Mouse (Mus musculus) fibroblast of lung, adult 2 months (primary cell): ENCODE data around the gene Barx2.
A peak's percentile ranks its signal among the peaks of the same experiment; 100 is the strongest.
"Not testable (repeated sequence)": the region's sequence is repeated elsewhere in the genome, so short reads cannot be mapped to it uniquely, and the experiment has no call there.

Experiments
- DNase-seq: peaks from one replicate; pipeline ENCODE4 v3.0.0-alpha.2; 2011; ENCODE audit warnings: low read depth

Gene Barx2

DNA sequence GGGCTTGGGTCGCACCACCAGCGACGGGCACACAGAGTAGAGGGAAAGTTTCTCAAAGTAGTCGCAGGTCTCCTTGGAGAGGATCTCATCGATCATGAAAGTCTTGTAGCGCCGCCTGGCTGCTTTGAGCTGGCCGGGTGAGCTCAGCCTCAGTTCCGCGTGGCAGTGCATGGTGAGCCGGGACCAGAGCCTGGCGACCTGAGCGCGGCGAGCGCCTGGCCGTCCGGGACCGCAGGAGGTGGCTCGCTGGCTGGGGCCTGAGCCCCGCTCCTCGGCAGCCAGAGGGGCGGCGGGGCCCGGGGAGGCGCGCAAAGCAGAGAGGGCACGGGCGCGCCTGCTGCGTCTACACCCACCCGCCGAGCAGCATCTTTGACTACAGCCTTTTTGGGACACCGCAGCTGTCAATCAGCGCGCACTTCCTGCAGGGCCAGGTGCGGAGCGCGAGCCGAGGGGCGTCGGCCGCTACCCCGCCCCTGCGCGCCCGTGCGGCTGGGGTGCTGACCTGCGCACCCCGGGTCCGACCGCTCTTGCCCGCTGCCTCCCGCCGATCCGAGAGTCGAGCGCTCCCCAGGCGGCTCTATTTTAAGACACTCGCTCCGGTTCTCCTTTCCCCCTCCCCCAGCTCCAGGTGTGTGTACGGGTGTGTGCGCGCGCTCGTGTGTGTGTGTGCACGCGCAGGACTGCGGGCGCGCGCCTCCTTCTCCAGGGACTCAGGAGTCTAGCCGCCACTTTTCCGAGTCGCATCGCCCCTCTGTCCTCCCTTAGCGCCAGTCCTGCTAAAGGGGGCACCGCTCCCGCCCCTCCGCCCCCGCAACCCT, at the start of gene Barx2:
TSS of gene Barx2 (minus strand) at position 542 of the 818 bp plus-strand sequence.
- peak; percentile 2 for DNase-seq

DNA sequence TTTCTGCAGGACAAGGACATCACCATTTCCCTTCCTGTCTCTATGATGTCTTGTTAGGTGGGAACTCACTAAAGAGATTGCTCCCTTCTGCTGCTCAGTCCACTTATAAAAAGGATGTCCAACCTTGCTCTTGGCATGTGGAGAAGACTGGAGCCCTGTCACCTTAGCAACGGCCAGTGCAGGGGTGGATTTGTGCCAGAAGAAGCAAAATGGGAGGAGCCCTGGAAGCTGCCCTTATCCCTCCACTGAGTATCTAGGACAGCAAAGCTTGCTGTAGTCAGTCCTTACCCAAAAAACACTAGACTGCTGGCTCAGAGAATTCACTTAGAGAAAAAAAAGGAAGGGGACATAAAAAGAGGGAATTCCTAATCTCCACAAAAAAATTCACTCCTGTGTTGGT, 49.0 kb upstream of the Barx2 start:
- DNase-seq = no peak

DNA sequence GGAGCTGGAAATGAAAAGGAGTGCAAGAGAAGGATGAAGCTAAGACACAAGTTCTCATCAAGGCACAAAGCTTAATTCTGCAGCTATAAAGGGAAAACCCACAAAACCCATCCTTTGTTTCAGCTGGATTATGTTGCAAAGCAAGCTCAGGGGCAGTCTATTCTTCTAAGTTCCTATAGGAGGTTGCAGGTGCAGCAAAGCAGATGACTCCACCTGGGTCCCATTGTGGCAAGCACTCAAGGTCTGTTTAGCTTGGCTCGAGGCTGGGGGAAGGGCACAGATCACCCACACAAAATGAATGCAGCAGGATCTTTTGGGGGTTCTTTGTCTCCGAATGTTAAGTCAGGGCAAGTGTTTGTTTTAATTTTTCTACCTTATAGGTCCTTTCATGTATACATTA, 47.2 kb upstream of the Barx2 start:
- DNase-seq = no peak

DNA sequence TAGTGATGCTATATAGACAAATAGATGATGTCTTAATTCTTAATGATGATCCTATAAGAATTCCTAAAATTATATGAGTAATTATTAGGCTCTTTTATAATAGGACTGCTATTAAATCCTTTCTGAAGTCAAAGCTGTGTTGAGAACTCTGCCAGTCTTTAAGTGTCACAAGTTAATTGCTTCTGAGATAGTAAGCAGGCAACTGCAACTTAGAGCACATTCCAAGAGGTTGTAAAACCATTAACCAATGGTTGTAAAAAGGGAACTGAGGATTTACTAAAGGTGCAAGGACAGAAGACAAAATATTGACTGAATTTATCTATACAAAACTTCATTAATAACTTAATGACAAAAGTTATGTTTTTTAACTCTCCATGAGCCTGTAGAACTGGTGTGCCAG, 44.9 kb upstream of the Barx2 start:
- no peak for DNase-seq

DNA sequence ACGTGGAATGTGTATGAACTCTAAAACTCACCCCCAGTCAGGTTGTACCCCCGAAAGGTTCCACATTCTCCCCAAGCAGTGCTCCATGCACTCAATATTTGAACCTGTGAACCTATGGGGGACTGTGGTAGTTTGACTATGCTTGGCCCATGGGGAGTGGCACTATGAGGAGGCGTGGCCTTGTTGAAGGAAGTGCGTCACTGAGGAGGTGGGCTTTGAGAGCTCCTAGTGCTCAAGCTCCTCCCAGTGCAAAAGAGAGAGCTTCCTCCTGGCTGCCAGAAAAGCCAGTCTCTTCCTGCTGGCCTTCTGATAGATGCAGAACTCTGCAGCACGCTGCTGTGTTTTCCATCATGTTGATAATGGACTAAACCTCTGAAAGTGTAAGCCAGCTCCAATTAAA, 37.2 kb upstream of the Barx2 start:
- DNase-seq = no peak

DNA sequence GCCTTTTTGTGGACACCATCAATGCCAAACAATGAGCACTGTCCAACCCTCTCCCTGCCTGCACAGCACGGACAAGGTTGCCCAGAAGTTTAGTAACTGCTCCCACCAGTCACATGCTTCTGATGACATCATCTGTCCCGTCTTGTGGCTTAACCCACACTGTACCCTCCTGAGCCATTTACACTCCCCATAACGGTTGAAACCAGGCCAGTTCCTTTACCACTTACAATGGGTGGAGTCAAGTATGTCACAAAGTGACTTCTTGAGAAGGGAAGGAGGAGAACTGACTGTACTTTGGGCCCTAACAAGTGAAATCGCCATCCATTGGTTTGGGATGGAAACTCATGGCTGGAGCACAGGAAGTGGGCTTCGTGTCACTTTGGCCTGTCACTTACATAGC, 35.8 kb upstream of the Barx2 start:
- DNase-seq = no peak

DNA sequence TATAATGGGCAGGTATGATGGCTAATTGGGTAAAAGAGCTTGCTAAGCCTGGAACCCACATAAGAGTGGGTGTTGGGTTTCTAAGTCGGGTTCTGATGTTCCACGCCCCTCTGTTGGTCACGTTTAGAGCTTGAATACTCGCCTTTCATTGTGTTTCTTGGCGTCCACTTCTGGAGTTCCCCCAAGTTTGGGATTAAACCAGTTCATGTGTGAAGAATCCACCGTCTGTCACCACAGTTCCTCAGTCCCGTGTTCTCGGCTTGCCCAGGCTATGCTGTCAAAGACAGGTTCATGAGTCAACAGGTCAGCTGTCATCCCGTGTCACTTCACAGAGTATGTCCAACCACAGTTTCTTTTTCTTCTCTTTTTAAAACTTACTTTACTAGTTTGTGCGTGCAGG, 33.8 kb upstream of the Barx2 start:
- no peak for DNase-seq

DNA sequence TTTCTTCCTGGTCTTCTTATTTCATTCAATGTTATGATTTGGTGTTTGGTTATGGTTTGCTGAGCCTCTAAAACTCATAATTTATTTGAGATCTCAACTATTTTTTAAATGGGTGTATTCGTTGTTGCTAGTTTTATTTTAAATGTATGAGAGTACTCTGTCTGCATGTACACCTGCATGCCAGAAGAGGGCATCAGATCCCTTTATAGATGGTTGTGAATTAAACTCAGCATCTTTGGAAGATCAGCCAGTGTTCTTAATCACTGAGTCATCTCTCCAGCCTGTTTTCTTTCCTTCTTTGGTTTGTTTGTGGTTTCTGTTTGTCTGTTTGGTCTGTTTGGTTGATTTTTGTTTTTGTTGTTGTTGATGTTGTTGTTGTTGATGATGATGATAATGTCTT, 29.1 kb upstream of the Barx2 start:
- no peak for DNase-seq

DNA sequence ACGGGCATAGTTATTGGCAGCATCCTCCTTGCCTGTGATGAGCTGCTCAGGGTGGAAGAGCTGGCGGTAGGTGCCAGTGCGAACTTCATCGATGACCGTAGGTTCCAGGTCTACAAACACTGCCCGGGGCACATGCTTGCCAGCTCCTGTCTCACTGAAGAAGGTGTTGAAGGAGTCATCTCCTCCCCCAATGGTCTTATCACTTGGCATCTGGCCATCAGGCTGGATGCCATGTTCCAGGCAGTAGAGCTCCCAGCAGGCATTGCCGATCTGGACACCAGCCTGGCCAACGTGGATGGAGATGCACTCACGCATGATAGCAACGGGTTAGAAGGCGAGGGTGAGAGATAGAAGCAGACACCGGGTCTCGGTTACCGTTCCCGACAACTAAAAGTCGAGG, 23.2 kb upstream of the Barx2 start:
- not testable (repeated sequence) for DNase-seq

DNA sequence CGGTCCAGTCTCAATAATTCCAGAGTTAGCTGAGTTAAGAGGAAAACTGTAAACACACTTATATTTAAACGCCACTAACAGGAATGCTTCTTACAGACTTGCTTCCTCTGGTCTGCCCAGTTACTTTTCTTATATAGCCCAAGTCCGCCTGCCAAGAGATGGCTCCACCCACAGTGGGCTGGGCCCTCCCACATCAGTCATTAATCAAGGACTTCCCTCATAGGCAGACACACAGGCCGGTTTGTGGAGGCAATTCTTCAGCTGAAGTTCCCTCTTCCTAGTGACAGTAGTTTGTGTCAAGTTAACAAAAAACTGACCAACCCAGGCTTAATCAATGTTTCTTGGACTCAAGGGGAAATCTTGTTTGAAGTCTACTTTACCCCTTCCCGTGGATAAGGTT, 18.4 kb upstream of the Barx2 start:
- DNase-seq = no peak

DNA sequence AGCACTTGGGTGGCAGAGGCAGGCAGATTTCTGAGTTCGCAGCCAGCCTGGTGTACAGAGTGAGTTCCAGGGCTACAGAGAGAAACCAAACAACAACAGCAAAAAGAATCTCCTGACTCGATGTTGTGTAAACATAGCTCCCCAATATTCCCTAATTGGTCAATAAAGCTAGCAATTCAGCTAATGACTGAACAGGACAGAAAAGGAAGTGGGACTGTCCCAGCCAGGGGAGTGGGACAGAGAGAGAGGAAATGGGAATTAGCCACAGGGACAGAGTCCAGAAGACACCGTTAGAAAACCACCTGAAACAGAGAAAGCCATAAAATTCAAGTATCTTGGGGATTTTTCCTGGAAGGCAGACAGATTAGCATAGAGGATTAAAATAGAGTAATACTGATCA, 18.0 kb upstream of the Barx2 start:
- no peak for DNase-seq

DNA sequence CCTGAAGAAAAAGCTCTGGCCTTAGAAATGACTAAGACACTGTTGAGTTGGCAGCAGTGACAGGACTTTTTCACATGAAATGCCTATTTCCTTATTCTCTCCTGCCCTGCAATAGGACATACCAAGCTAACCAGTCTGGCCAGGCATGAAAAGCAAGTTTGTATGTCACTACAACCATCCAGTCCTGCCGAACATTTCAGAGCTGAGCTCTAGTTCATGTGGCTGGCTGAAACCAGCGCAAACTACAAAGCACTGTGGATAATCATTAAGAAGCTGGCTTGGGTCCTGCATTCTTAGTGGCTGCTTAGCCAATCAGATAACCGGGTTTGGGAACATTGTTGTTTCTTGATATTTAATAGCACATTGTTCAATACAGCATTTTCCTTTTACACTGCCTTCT, 13.5 kb upstream of the Barx2 start:
- DNase-seq = no peak

DNA sequence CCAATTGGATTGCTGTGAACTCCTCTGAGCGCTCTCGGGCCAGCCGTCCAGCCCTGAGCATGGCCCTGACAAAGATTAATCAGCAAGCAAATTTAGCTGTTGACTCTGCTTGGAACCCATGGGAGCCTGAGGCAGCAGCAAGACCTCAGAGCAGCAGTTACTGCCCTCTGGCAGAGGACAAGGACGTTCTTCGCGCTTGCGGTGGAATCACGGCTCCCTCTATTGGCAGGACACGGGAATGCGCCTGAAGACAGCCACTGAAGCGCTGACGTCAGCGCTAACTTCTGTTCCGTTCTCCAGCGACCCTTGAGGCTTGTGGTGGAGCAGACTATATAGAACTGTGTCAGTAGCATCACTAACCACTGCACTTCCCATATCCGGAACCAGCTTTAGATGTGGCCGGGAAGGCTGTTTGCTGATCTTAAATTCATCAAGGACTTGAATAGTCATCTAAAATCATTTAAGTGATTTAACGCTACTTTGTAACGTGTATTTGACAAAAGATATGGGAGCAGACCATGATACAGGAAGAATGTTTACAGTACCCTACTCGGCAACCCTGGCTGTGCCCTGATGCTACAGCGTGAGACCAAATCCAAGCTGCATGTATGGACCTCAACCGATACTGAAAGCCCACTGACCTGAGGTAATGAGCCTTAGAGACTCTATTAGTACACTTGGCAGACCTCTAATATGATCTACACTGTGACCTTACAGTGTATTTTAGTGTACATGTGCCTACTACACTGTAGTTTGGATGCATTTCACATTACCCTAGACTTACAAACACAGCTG, 12.8 kb upstream of the Barx2 start:
- peak; percentile 47 for DNase-seq

DNA sequence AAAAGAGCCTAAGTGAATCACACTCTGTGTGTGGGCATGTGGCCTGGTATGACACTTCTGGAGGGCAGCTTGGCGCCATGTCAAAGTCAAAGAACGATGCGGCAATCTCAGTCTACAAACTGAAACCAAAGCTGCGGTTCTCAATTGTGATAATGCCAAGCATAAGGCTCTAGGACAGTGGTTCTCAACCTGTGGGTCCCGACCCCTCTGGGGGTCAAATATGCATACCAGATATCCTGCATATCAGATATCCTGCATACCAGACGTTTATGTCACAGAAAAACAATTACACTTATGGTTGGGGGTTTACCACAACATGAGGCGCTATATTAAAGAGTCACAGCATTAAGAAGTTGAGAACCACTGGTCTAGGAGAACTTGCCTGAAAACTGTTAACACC, 10.3 kb upstream of the Barx2 start:
- DNase-seq = no peak

DNA sequence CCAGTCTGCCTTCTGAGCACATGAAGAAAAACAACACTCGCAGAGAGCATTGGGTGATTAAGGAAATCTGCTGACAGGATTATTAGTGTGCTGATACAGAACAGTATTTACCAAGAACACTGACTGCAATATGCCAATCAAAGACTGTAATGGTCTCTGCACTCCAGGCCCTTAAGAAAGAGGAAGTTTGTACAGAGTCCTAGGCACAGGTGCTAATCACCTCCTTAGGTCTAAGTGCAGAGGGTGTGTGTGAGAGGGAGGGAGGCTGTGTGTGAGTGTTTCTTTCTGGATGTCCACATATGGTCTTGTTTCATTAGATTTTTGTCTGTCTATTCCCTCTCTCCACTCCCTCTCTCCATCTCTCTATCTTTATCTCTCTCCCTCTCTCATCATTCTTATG, 6.5 kb upstream of the Barx2 start:
- no peak for DNase-seq

DNA sequence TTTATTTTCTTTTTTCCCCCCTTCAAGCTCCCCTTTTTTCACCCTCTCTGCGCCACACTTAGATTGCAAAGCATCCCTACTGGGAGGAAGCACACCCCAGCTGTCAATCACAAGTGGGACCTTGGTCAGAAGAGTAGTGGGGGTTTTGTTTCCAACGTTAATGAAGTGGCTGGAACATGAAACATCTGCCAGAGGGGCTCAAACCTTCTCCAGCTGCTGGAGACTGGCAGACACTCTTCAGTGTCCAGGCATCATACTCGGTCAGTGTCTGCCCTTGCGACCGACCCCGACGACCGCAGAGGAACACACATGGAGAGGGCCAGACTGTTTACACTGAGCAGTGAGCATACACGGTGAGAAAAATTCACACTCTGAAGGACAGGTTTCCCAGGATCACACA, 3.2 kb upstream of the Barx2 start:
- no peak for DNase-seq

DNA sequence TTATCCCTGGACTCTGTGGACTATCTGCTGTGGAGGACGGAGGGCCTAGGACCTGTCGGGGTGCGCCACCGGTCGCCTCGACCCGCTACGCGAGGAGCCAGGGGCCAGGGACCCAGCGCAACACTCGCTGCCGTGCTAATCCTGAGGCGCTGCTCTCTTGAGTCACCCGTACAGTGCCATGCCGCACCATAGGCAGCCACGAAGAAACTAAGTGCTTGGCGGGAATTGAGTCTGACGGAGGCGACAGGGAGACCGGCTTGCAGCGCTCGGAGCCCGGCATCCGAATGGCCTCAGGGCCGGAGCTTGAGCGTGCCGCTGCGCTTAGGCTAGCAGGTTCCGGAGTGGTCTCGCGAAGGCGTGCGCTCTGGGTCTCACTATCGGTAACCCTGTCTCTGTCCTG, 1.6 kb upstream of the Barx2 start:
- no peak for DNase-seq

DNA sequence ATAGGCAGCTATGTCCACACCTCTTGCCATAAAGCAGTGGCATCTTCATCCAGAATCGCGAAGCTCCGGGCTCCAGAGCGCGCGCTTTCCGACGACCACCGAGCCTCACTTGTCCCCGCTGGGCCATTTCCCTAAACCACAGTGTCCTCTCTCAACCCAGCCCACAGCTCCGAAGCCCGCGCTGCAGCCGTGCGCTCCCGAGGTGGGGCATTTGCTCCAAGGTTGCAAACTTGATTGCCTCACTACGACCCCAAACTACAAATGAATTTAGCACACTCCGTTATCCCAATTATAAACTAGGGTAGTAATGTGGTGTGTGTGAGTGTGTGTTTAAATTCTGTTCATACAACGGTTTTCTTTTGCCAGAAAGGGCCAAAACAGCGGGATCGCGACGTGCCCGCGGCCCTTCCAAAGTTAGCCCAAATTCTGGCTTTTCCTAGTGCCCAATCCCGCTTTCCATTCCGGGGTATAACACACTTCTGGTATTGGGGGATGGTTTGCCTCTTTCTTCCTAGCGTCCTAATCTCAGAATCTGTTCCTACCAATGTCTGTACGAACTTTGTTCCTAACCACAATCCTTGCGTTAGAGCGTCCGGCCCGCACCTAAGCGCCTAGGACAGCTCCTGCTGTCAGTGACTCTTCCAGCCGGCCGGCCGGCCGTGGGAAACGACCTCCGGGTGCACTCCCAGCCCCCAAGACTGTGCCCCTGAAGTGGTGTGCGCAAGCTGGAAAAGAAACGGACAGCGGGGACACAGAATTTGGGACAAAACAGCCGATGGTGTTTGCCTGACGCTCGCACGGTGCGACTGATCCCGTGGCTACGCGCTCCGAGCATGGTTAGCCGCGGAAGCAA, 703 bp upstream of the Barx2 start:
- DNase-seq = no peak

DNA sequence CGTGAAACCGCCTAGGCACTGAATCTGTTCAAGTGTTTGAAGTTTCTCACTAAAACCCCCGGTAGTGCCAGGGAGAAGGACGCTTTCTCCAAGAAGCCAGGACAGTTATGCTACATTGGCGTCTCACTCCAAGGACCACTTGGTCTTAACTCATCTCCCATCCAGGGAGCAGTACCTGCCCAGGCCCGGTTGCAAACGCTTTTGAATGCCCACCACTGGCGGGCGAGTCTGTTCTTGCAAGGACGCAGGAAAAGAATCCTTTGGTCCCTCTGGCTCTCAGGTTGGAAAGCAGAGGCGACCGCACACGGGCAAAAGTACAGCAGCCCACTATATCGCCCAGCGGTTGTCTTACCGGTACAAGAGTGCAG, 725 bp downstream of the Barx2 start:
- no peak for DNase-seq

DNA sequence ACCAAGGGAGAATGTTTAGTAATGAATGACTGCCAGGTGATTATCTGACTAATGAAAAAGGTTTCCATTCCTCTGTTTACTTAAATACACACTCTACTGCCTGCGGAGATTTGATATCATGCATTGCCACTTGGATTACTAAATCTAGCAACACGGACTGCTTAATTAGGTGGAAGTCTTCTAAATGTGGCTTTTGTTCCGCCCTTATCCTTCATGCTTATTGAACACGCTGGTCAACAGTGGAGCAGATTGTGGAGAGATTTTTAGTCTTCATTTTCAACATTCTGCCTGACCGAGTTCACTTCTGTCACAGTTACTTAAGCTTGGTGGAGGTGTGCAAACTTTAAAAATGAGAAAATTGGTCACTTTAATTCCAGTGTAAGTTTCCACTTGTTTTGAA, 3.0 kb downstream of the Barx2 start:
- no peak for DNase-seq

DNA sequence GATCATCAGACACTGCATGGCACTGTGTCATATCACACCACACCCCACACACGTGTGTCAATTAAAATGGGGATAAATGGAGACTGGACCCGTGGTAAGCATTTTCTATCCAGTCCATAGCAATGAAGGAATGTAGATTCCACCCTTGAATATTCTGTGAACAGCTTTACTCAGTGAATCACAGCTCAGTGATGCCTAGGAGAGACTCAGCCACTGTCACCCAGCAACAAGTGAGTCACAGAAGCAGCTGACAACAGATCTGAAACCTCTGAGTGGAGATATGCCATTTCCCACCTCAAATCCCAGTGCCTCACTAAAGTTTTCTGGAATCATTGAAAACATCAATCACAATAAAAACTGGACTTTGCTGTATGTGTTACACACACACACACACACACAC, 11.5 kb downstream of the Barx2 start:
- DNase-seq = no peak

DNA sequence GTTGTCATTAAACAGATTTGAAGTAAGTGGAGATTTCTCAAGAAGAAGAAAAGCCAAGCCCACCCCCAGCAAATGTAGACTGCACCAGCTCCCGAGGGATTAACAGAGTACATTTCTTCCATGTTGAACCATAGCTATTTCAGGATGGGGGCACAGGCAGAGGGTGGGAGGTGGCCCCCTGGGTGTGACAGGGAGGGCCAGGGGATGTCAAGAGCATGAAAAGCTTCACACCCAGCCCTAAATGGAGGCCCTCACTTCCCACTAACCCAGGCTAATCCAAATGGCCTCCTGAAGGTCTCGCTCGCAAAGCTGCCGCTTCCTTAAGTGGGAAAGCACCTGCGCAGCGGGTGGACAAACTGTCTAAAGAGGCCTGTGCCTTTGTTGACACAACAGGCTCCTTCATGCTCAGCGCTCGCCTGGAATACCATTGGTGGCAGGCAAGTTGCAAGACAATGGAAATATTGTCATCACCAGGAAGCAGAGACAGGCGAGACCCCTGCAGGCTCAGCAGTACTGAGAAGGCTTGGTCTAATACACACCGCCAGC, 18.4 kb downstream of the Barx2 start:
- DNase-seq = no peak
